Mouse (Mus musculus) stomach, postnatal 0 days (tissue): ENCODE results near the gene Specc1.

Source experiments
- CTCF ChIP-seq: IDR thresholded peaks from 2 replicates; pipeline ENCODE4 v1.5.1; 2016; ENCODE audit warnings: antibody characterized with exemption, low read depth, mild to moderate bottlenecking, moderate library complexity
- EP300 ChIP-seq: optimal IDR thresholded peaks from 2 replicates; pipeline ENCODE3; 2016; ENCODE audit warnings: antibody characterized with exemption

GRCm38 (mm10) chr11:62106401-62106871, 149.9 kb downstream of the Specc1 start:
- TF ChIP-seq CTCF (no peak), EP300 (no peak)
